ENCODE assay signal across 16 mouse cellular contexts in the genomic region with DNA sequence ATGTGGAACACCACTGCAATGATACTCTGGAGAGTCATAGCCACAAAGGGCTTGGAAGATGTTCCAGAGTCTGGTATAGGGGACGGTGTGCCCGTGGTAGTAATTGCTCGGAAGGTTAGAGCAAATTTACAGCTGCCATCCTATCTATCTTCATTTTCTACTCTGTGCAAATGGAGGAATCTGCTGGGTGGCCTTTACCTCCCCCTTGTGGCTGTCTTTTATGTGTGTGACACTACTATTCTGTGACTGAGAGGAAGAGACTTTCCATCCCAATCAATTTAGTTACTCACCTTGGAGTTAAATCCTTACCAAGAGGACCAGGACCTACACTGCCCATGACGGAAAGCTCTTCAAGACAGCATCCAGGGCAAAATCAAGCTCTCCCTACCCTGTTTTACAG. TPM values are rescaled to one million over a fixed set of nuclear protein-coding genes. Genes with fewer than 3 reads are reported as not detected.
DNase-seq lines count a peak whose midpoint lies in the region; ATAC-seq and TF ChIP-seq lines count a peak whose summit lies in the region.
"Had no signal": no experiment of that assay in that cellular context is flagged by ENCODE, and none has a peak within 500 bp of the region (broad histone marks: within the 10 kb centered on the region; RNA-seq: fewer than 3 reads in every experiment).

No protein-coding gene starts in this region.

- ATAC-seq in hindbrain, postnatal 0 days: no peak
- no peak for ATAC-seq in hindbrain, embryonic 12.5 days (ENCODE audit: low FRiP score)
- no peak for ATAC-seq in liver, embryonic 13.5 days (ENCODE audit: low read depth)
- ATAC-seq: inflammation-experienced regulatory T-cells, adult 6 months had no signal

- TF ChIP-seq CTCF in hindbrain, postnatal 0 days (IDR thresholded peaks at IDR 0.05; ENCODE audit: low read depth): peak; percentile 32; the same call in 1 of the 2 replicates
- no peak for TF ChIP-seq CTCF in testis, adult 2 months (IDR thresholded peaks at IDR 0.05; ENCODE audit: control insufficient read depth, insufficient read depth, insufficient replicate concordance, low read depth, low read length)

- peaks cover 7% of the 10 kb centered on the region for H3K9me3 ChIP-seq in hindbrain, postnatal 0 days (ENCODE audit: low read length)
- H3K9me3 ChIP-seq in hindbrain, embryonic 12.5 days (replicated peaks): peaks cover 34% of the 10 kb centered on the region
- 0 out of 2 replicates have a peak, but pooled peaks cover 8% of the 10 kb centered on the region for H3K9me3 ChIP-seq in liver, embryonic 13.5 days (replicated peaks)
- H3K9me3 ChIP-seq: heart, embryonic 15.5 days had no signal

- H3K9ac ChIP-seq in hindbrain, postnatal 0 days (replicated peaks; ENCODE audit: low read length): no peak overlapping the region
- H3K9ac ChIP-seq in hindbrain, embryonic 12.5 days: no peak overlapping the region
- H3K9ac ChIP-seq in liver, embryonic 13.5 days: no peak overlapping the region
- H3K9ac ChIP-seq: heart, embryonic 15.5 days had no signal

- no peak overlapping the region for H3K27ac ChIP-seq in hindbrain, postnatal 0 days
- H3K27ac ChIP-seq in hindbrain, embryonic 12.5 days: no peak overlapping the region
- peak overlapping the region; percentile 18; the same call in 1 of the 2 replicates for H3K27ac ChIP-seq in testis, adult 2 months (ENCODE audit: control insufficient read depth, insufficient read depth, low read depth, low read length)
- H3K27ac ChIP-seq in liver, embryonic 13.5 days: no peak overlapping the region
- H3K27ac ChIP-seq: heart, embryonic 15.5 days; limb, embryonic 10.5 days had no signal

- no peak for TF ChIP-seq POLR2A in testis, adult 2 months (IDR thresholded peaks at IDR 0.05; ENCODE audit: control insufficient read depth, low read depth, low read length)

- H3K36me3 ChIP-seq in hindbrain, postnatal 0 days (ENCODE audit: insufficient read depth, low read length): no peaks in the 10 kb centered on the region
- H3K36me3 ChIP-seq in hindbrain, embryonic 12.5 days: peaks cover 20% of the 10 kb centered on the region
- H3K36me3 ChIP-seq in testis, adult 2 months (ENCODE audit: control insufficient read depth, insufficient read depth, low read length): no peaks in the 10 kb centered on the region
- H3K36me3 ChIP-seq in liver, embryonic 13.5 days: peaks cover 22% of the 10 kb centered on the region

- DNase-seq in hindbrain, postnatal 0 days (ENCODE audit: low spot score): no peak
- DNase-seq in testis, postnatal 10 days (ENCODE audit: low spot score): no peak
- no peak for DNase-seq in liver, embryonic 13.5 days
- DNase-seq in thymus, postnatal 4 days: peak; percentile 39
- no peak for DNase-seq in right cerebral cortex, adult 18-20 months
- DNase-seq in heart, postnatal 25 days (ENCODE audit: low spot score): no peak
- DNase-seq: embryo, embryonic 11 days; gastrocnemius, postnatal 14 days had no signal

- 0 out of 2 replicates have a peak, but pooled peaks cover 7% of the 10 kb centered on the region for H3K4me1 ChIP-seq in hindbrain, postnatal 0 days (ENCODE audit: insufficient read depth, low read length)
- H3K4me1 ChIP-seq in hindbrain, embryonic 12.5 days: peaks cover 11% of the 10 kb centered on the region
- H3K4me1 ChIP-seq in testis, adult 2 months (ENCODE audit: control insufficient read depth, insufficient read depth, low read length): peaks cover 9% of the 10 kb centered on the region
- H3K4me1 ChIP-seq in liver, embryonic 13.5 days (replicated peaks): peaks cover 25% of the 10 kb centered on the region

- H3K4me3 ChIP-seq in hindbrain, postnatal 0 days (ENCODE audit: low read length): no peak overlapping the region
- no peak overlapping the region for H3K4me3 ChIP-seq in hindbrain, embryonic 12.5 days
- peak overlapping the region; percentile 96 for H3K4me3 ChIP-seq in testis, adult 2 months (ENCODE audit: control insufficient read depth, low read depth, low read length)
- H3K4me3 ChIP-seq in liver, embryonic 13.5 days (replicated peaks): 0 out of 2 replicates have a peak overlapping the region, but pooled peaks have one; percentile 79

- intact Hi-C loops in heart, postnatal 25 days (cut with DNase I): loop anchor here (5.0 kb wide), 1 partner anchor 131 kb away; the partner anchor contains the start of gene Mfsd14b

- WGBS in hindbrain, postnatal 0 days: 97% methylated on average over 4 of the region's 4 CpGs
- WGBS in hindbrain, embryonic 12.5 days: 95% methylated on average over 4 of the region's 4 CpGs
- 76% methylated on average over 4 of the region's 4 CpGs for WGBS in liver, embryonic 13.5 days (ENCODE audit: insufficient replicate concordance)

- no peak overlapping the region for H3K4me2 ChIP-seq in hindbrain, postnatal 0 days (ENCODE audit: low read depth, low read length)
- no peak overlapping the region for H3K4me2 ChIP-seq in hindbrain, embryonic 12.5 days (replicated peaks)
- H3K4me2 ChIP-seq in liver, embryonic 13.5 days: peak overlapping the region; percentile 94; the same call in 1 of the 2 replicates

- H3K27me3 ChIP-seq in hindbrain, postnatal 0 days (ENCODE audit: insufficient read depth, low read length): no peaks in the 10 kb centered on the region
- no peaks in the 10 kb centered on the region for H3K27me3 ChIP-seq in hindbrain, embryonic 12.5 days
- no peaks in the 10 kb centered on the region for H3K27me3 ChIP-seq in testis, adult 2 months (ENCODE audit: control insufficient read depth, insufficient read depth, low read length)
- H3K27me3 ChIP-seq in liver, embryonic 13.5 days: no peaks in the 10 kb centered on the region
- H3K27me3 ChIP-seq: heart, embryonic 15.5 days had no signal

RNA-seq across cellular contexts. Expression of gene Gm10775, which starts 16.1 kb away (rescaled TPM):
- total RNA-seq in hindbrain, postnatal 0 days (2014; rRNA removed): not detected in 2 replicates
- polyA plus RNA-seq in hindbrain, postnatal 0 days (2015; fragmentation: Nextera tagmentation; extraction: Ambion mirVana): 1.1 and 2.0 TPM in 2 replicates
- not detected in 2 replicates for polyA plus RNA-seq in hindbrain, embryonic 12.5 days (2016; fragmentation: Nextera tagmentation; extraction: Ambion mirVana)
- 1.8 and 1.9 TPM in 2 replicates for polyA plus RNA-seq in testis, adult 2 months (2012; rRNA removed)
- not detected in 2 replicates for polyA plus RNA-seq in liver, embryonic 13.5 days (2015; fragmentation: Nextera tagmentation; extraction: Ambion mirVana)
- total RNA-seq in heart, postnatal 25 days (2021): not detected
- total RNA-seq: gastrocnemius, postnatal 14 days; megakaryocyte-erythroid progenitor cell, adult 5-6 weeks had no signal
- polyA plus RNA-seq: heart, embryonic 15.5 days; inflammation-experienced regulatory T-cells, adult 6 months; large intestine, adult 2 months; limb, embryonic 10.5 days; neural tube, embryonic 11.5 days had no signal

RNA-seq across cellular contexts. Expression of gene Zfp369, which starts 35.3 kb away (rescaled TPM):
- total RNA-seq in hindbrain, postnatal 0 days (2014; rRNA removed): 46.1 and 57.1 TPM in 2 replicates
- polyA plus RNA-seq in hindbrain, postnatal 0 days (2015; fragmentation: Nextera tagmentation; extraction: Ambion mirVana): 9.1 and 9.3 TPM in 2 replicates
- polyA plus RNA-seq in hindbrain, embryonic 12.5 days (2016; fragmentation: Nextera tagmentation; extraction: Ambion mirVana): 23.3 TPM in 2 replicates
- polyA plus RNA-seq in testis, adult 2 months (2012; rRNA removed): 4.2 and 5.4 TPM in 2 replicates
- polyA plus RNA-seq in liver, embryonic 13.5 days (2015; fragmentation: Nextera tagmentation; extraction: Ambion mirVana): 3.5 and 3.7 TPM in 2 replicates
- 10 to 100 TPM; 20.6 to 23.2 TPM for total RNA-seq in heart, postnatal 25 days (2021)

RNA-seq across cellular contexts. Expression of gene Nlrp4f, which starts 37.5 kb away (rescaled TPM):
- not detected in 2 replicates for total RNA-seq in hindbrain, postnatal 0 days (2014; rRNA removed)
- 0.15 and 0.40 TPM in 2 replicates for polyA plus RNA-seq in hindbrain, postnatal 0 days (2015; fragmentation: Nextera tagmentation; extraction: Ambion mirVana)
- 0.39 TPM in 1 of 2 replicates, not detected in the other for polyA plus RNA-seq in hindbrain, embryonic 12.5 days (2016; fragmentation: Nextera tagmentation; extraction: Ambion mirVana)
- 0.58 and 0.63 TPM in 2 replicates for polyA plus RNA-seq in testis, adult 2 months (2012; rRNA removed)
- polyA plus RNA-seq in liver, embryonic 13.5 days (2015; fragmentation: Nextera tagmentation; extraction: Ambion mirVana): not detected in 2 replicates
- not detected for total RNA-seq in heart, postnatal 25 days (2021)
- total RNA-seq: gastrocnemius, postnatal 14 days; megakaryocyte-erythroid progenitor cell, adult 5-6 weeks had no signal
- polyA plus RNA-seq: heart, embryonic 15.5 days; inflammation-experienced regulatory T-cells, adult 6 months; large intestine, adult 2 months had no signal

Comparison
In these comparisons a context has a peak if more than half of its experiments do, and no peak if none do; other contexts are left out.
1. H3K4me3 ChIP-seq: peak in testis, adult 2 months (single experiment) and liver, embryonic 13.5 days (single experiment); none in hindbrain, postnatal 0 days (single experiment) and hindbrain, embryonic 12.5 days (single experiment).